Mouse (Mus musculus): ENCODE measurements at regions not wholly inside any gene's neighbourhood (a gene's known extent, or its start where the extent isn't known, plus 50 kb on each side); places are given as distances from the start of the nearest gene placed in this dataset.
A peak's percentile ranks its signal among the peaks of the same experiment; 100 is the strongest.
"Not testable (repeated sequence)": the region's sequence is repeated elsewhere in the genome, so short reads cannot be mapped to it uniquely, and the experiment has no call there.

DNA sequence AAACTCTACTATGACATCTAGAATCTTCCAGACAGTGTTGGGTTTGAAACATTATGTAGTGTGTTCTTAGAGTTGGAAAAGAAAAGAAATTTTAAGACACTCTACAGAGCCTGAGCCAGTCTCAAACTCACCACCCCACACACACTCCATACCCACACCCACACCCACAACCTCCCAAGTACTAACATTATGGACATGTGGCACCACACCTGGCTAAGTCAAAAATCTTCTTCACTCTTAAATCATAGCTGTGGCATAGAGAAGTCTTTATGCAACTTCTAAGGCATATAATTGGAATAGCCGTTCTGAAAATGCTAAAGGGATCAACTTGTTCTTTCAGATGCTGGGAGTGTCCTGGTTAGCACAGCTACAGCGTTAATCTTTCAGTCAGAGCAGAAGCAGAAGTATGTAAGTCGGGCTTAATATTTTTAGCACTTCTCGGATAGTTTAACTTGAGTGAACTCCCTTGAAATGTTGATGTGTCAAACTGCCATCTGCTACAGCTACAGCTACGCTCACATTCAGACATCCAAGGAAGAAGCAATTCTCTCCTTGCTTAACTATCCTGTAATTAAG, 68.6 kb upstream of the Creb1 start:
- DNase-seq (ENCODE audit: low read depth, low spot score), result no peak

DNA sequence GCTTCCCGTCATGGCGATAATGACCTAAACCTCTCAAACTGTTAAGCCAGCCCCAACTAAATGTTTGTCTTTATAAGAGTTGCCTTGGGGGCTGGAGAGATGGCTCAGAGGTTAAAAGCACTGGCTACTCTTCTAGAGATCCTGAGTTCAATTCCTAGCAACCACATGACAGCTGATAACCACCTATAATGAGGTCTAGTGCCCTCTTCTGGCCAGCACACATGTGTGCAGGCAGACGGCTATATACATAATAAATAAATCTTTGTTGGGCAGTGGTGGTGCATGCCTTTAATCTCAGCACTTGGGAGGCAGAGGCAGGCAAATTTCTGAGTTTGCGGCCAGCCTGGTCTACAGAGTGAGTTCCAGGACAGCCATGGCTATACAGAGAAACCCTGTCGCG, 70.8 kb upstream of the Creb1 start:
- peak; percentile 11 for DNase-seq (ENCODE audit: low read depth, low spot score)

DNA sequence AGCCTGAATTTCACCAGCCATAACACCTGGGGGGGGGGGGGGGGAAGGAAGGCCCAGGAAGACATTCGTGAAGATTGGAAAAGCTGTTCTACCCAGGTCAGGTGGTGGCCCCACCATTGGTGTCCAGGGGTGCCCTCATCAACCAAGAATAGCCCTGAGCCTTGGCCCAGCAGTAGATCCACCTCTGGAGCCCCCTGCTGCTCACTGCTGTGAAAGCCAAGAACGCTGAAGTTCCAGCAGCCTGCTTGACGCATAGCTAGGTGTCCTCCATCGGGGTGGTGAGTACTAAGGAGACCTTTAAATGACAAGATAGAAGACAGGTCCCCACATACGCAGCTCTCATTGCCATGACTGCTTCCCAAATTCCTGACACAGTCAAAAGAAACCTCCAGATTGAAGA, 74.6 kb upstream of the Creb1 start:
- DNase-seq (ENCODE audit: low read depth, low spot score), result no peak

DNA sequence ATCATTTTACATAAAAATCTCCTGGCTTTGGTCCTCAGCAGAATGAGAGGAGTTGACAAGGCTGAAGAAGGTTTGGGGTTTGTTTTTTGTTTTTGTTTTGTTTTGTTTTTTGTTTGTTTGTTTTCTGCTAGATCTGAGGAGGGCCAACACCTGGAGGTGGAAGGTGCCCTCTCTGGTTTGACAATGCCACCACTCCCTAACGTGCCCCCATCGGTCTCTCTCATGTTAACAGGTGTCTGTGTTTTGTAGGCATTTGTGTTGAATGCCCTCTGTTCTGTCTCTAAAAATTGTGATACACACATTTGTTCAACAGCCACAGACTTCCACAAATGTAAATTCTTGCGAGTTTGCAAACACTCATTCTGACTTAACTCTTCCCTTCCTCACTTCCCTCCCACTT, 83.3 kb upstream of the Creb1 start:
- no peak for DNase-seq (ENCODE audit: low read depth, low spot score)

DNA sequence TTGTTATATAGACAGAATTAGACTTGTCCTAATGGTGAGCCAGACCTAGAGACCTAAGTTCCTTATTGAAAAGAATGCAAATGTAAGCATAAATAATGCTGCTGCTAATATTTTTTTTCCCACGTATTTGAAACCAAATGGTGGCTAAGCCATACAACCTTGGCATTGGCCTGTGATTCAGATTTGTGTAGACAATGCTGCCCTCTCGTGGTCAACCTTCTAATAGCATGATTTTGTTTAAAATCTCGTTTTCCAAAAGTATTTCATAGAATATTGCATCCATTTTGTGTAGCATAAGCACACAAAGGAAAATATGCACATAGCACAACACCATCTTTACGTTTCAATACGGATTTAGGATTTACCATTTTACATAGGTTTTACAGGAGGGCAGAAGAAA, 84.4 kb upstream of the Creb1 start:
- DNase-seq (ENCODE audit: low read depth, low spot score), result peak; percentile 74

DNA sequence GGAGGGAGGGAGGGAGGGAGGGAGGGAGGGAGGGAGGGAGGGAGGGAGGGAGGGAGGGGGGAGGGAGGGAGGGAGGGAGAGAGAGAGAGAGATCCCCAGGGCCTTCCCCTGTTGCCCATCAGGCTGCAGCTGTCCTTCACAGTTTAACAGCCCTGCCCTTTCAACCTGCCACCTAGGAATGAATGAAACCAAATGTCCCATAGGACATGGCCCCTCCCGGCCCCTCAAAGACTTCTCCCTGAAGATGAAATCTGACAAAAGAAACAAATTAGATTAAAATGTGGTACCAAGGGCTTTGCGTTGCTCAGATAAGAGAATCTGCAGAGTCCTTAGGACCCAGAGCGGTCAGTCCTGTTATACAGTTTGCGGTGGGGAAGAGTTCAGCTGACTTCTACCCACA, 86.0 kb upstream of the Creb1 start:
- DNase-seq (ENCODE audit: low read depth, low spot score), result no peak

DNA sequence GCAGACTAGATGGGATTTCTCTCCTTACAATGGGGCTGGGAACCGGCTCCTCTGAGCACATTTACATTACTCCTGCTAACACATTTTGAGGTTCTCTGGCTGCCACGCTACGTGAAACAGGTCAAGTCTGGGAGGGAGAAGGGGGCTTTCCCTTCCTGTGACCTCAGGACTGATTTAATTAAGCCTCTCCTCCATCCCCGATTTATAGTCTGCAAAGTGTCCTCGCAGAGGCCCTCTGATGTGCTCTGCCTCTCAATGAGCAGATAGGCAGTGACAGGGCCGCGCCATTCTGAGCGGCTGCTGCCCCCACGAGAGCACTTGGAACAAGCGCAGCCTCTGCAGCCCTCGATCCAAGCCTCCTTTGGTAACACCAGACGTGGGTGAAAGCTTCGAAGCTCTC, 86.5 kb upstream of the Creb1 start:
- DNase-seq (ENCODE audit: low read depth, low spot score), result peak; percentile 29

DNA sequence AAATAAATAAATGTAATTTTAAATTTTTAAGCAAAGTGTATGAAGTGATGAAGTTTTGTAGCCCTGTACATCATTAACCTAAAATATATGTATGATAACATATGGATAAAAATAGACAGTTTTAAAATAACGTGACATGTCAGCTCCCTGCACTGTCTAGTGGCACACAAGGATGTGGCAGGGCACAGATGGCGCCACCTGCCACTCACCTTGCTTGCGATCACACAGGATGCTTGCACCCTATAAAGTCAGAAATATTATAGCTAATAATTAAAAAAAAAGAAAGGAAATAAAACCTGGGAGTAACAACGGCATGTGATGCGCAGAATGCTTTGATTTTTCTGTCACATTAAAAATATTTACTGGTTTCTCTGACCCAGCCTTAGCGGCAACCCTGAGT, 89.0 kb upstream of the Creb1 start:
- DNase-seq (ENCODE audit: low read depth, low spot score), result no peak

DNA sequence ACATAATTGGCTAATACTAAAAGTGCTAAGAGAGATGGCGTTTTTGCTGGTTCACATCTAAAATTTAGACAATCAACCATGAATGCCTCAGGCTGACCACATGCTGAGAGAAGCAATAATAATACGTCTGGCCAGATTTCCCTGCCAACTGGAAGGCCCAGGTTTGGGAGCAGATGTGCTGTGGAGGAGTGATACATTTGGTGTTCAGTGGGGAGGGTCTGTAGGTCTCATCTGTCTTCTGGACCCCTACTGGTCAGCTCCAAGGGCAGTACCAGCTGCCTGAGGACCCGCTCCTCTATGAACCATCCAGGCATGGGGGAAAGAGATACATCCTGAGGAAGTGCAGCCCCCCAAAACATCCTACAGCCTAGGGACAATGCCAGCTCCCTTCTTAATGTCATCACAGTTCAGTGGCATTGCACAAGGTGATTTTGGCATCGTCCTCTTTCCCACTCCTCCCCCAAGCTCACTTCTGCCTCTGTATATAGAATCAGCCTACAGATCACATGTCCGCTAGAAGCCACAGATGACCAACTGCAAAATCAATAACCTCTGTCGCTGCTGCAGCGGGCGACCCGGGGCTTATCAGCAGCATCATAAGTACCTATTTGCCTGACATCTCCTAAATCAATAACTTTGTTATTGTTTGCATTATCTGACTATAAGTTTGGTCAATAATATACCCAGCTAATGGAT, 90.1 kb upstream of the Creb1 start:
- DNase-seq (ENCODE audit: low read depth, low spot score), result no peak

DNA sequence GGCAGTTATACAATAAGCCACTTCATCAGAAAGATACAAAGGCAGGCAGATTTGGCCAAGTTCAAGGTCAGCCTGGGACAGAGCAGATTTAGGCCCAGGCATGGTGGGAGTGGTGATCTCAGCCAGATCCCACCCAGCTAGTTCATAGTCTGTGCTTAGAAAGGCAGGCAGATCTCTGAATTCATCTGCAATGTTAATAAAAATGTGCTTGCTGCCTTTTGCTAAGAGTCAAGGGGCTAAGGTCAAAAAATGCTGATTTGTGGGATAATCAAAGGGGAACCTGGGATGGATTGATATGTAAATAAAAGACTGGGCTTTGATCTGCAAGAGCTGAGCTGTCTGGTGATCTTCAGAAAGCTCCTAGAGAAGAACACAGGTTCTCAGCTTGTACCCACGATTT, 109.2 kb upstream of the Creb1 start:
- no peak for DNase-seq (ENCODE audit: low read depth, low spot score)

DNA sequence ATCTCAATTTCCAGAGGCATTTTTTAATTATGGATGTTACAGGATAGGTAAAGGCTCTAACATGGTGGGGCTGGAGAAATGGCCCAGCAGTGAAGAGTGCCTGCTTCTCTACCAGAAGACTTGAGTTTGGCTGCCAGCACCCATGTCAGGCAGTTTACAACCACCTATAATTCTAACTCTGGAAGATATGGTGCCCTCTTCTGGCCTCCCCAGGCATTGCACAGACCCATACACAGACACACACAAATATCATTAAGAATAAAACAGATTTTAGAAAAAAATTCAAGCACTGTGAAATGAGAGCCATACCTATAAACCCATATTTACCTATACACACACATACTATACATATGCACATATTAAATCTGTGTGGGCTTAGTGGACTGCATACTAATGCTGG, 113.9 kb upstream of the Creb1 start:
- DNase-seq (ENCODE audit: low read depth, low spot score), result no peak

DNA sequence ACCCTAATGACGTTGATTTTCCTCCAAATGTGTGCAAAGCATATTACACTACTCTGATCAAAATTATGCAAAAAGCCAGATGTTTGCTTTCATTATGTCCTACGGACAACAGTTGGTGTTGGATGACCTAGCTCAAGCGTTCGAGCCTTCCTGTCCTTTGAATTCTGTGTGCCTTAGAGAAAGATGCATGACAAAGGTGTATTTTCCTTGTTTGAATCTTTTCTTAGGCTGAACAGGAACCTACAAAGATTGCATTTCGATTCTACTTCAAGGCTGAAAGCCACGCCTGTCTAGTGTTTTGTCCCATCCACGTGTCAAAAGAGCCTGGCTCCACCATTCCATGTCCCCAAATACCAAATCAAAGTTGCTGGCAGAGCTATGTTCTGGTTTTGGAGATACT, 116.5 kb upstream of the Creb1 start:
- no peak for DNase-seq (ENCODE audit: low read depth, low spot score)

DNA sequence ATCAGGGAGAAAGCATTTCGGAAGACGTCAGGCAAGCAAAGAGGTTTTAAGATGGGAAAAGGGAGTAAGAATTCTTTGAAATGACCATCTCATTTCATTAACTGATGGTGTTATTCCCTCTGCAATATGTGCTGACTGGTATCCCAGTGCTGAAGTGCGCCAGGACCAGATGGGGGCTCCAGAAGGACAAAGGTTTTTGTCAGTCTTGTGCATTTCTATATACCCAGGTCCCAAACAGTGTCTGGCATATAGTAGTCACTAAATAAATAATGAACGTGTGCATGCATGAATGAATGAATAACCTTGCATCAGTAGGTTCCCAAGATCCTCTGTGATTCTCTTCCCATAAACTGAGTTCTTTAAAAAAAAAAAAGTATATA, 119.3 kb upstream of the Creb1 start:
- no peak for DNase-seq (ENCODE audit: low read depth, low spot score)

DNA sequence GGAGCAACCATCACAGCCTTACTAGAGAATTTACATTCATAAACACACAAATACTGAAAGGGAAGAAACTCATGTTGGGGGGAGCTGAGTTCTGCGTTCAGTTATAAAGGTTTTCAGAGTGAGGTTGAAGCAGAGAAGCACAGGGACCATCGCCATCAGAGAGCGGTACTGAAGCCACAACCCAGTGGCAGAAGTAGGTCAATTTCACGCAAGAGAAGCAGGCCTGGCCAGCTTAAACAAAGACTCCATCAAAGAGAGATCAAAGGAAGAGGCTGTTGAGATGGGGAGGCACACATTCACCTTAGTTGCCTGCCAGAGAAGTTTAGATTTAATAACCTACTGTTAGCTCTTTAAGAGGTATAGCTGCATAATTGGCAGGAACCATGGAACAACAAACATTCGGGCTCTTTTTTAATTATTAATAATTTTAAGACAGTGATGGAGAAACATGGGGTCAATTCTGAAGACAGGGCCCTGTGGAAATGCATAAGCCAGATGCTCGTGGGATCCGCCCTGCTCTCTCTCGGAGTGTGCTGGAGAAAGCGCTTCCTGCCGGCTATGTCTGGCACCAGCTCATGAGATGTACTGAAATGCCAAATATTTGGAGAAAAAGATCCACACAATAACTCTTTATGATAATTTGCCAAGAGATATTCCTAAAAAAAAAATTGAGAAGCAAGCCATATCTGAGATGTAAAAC, 119.8 kb upstream of the Creb1 start:
- no peak for DNase-seq (ENCODE audit: low read depth, low spot score)

DNA sequence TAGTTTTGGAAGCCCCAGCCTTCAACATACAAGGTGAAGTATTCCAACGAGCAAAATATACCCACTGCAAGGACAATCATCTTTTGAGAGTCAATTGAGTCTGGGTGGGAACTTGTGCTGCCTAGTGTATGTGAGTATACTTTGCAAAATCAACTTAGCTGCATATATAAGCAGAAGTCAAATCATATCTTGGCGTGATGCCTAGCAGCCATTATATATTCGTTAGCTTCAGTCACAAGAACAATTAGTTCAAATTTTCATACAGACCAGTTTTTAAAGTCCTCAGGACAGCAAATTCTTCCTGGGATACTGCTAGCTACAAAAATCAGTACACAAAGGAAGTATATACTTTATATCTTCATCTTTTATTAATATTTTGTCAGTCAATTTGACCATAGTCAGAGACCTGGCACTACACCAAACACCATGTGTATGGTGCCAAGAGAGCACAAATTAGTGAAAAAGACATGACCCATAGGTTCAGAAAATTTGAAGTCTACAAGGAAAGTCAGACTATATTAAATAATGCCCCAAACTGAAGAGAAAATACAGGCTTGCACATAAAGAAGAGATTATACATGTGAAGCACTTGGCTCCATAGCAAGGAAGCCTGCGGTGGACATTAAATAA, 120.5 kb upstream of the Creb1 start:
- DNase-seq (ENCODE audit: low read depth, low spot score), result no peak

DNA sequence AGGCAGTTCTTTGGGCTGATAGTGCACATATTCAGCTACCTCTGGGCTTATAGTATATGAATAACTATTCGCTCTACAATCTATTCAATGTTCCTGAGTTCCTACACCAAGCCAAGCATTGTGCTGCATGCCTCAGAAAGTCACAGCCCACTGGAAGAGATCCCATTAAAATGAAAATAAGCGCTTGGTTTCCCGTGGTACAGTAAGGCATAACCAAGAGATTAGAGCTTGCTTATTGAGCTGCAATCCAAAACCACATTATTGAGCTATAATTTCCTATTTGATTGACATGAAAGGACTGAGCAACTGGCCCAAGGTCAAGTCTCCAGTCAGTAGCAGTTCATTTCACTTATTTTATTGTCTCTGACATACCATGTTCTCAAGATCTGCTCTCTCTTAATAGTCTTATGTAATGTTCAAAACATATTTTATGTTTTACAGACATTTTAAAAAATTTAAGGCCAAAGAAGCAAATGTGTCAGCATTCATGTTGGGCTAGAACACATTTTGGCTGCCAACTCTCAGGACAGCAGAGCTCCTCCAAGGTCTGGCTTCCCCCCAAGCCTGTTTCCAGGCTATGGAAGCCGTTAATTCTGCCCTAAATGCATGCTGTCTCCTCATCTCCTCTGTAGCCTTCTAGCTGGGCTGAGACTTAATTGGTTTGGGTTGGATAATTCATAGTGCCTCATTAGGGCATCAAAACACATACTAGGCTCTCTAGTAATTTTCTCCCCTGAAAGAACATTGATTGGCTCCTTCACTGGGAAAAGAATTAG, 123.5 kb upstream of the Creb1 start:
- no peak for DNase-seq (ENCODE audit: low read depth, low spot score)

DNA sequence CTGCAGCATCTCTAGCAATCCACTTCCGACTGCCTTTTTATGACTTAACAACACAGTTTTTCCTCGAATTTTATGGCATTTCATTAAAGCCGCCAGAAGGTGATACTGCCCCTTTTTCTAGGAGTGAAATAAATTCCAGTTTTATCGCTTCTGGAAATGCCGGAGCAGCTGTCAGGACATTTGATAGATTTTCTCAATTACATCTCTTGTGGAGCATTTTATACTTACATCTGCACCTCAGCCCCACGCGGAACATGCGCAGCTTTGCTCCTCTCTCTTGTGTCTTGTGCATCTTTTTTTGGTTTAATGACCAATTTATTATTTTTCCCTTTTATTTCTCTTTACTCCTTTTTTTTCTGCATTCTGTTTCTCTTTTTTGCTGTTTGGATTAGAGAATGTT, 140.9 kb upstream of the Creb1 start:
- no peak for DNase-seq (ENCODE audit: low read depth, low spot score)

DNA sequence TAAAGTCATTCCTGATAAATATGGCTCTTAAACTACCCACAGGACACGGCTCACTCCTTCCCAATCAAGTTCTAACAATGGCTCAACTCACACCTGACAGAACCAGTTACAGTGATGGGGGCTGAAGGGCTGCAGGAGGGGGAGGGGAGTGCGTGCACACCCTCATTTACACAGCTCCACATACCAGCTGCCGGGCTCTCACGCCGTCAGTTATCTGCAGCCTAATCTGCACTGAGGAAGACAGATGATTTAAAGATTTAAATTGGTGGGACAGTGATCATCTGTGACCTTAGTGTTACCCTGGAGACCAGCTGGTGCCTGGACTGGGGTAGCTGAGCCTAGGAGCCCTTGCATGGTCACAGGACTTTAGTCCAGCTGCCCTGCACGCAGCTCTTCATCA, 151.2 kb upstream of the Creb1 start:
- DNase-seq (ENCODE audit: low read depth, low spot score), result no peak

DNA sequence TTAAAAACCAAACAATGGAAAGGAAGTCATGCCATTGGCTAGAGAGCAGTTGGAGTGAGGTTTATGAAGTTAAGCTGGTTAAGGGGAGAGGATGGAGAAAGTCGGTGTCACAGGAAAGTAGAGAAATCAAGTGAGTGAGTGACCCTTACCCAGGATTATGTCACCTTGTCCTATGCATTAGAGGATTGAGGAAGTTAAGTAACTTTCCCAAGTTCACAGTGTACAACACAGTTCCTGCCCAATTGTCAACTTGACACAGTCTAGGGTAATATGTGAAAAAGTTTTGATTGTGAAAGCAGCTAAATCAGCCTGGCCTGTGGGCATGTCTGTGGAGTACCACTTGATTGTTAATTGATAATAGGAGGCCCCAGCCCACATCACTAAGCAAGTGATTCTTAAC, 156.0 kb upstream of the Creb1 start:
- DNase-seq (ENCODE audit: low read depth, low spot score), result not testable (repeated sequence)

DNA sequence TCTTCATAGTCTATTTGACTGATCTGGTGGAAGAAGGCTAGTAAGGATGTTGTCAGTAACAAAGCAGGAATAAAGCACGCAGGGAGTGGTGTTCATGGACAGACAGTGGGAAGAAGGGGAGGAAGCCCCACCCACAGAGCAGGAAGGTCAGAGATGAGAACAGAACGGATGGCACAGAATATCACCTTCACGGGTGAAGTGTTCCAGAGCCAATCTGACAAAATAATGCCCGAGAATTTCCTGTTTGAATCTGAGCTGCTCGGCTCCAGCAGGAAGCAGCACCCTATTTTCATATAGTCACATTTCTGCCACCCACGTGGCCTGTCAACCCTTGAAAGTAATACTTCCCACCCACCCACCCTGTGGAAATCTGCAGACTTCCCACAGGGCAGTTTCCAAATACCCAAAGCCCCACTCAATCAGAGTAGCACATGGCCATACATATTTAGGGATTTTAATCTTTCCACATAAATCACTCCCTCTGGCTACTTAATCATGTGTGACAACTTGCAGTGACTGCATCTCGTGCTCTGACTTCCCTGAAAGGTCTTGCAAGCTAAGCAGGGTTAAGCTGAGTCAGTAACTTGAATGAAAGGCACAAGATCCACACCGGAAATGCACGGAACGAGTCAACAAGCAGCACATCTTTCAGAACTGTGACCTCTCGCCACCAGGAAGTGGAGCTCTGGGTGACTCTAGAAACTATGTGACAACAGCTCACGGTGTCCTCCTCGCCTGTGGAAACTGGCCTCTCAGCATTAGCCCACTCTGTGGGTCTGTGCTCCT, 158.0 kb upstream of the Creb1 start:
- no peak for DNase-seq (ENCODE audit: low read depth, low spot score)

DNA sequence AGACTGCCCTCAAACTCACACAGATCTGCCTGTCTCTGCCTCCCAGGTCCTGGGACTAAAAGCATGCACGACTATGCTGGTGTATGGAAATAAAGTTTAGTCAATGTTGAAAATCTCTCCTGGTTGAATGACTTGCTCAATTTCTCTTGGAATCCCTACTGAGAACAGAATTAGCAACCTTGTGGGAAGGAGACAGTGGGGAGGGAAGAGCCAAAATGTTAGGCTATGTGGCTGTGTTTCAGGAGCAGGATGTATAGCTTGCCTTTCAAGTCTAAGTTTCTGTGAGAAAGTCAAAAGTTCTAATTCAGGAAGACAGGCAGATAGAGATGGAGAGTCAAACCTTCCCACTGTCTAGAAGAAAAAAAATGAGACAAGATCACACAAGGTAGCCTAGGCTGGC, 168.3 kb upstream of the Creb1 start:
- DNase-seq (ENCODE audit: low read depth, low spot score), result no peak

Data from CD4-positive helper T cell, adult 2 months (primary cell).